Mouse (Mus musculus): ENCODE results near the gene Bhlha15.

The Bhlha15 gene

DNA sequence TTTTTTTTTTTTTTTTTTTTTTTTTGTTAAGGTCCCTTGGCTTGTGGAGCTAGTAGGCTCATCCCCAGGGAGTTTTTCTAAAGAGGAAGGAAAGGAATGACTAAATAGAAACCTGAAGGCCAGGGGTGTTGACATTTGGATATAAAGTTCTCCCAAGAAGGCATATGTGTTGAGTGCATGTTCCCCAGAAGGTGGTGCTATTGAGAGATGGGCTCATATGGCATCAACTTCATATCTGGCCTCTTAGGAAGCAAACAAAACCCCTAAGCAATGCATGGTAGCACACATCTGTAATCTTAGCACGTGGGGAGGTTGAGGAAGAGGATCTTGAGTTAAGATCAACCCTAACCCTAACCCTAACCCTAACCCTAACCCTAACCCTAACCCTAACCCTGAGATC lies 41.3 kb downstream of the Bhlha15 start:
- no peak for DNase-seq (ENCODE audit: extremely low spot score)

DNA sequence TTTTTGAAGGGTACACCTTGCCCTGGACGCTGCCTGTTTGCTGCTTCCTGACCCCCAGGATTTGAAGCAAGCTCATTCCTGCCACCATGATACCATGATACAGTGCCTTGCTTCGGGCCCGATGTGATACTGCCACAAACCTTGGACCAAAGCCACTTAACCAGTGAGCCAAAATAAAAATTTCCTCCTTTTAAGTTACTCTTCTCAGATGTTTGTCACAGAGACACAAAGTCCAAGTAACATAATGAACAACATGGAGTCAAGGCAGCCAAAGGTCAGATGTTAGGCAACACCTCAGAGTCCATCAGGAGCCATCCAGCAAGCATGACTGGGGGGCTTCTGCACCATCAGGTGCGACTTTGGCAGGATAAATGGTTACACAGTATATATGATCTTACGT lies 42.4 kb downstream of the Bhlha15 start:
- no peak for DNase-seq (ENCODE audit: extremely low spot score)

DNA sequence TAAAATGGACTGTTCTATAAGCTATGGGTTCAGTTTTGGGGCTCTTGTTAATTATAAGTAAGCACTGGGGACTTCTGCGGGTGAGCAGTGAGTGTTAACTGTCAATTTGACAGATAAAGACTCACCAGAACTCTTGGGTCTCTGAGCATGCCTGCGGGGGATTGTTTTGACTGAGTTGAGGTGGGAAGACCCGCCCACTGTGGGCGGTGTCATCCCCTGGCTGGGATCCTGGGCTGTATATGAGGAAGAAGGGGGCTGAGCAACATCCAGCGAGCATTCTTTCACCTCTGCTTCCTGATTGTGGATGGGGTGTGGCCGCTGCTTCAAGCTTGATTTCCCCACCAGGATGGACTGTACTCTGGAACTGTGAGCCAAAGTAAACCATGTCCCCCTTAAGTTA lies 44.1 kb downstream of the Bhlha15 start:
- no peak for DNase-seq (ENCODE audit: extremely low spot score)

DNA sequence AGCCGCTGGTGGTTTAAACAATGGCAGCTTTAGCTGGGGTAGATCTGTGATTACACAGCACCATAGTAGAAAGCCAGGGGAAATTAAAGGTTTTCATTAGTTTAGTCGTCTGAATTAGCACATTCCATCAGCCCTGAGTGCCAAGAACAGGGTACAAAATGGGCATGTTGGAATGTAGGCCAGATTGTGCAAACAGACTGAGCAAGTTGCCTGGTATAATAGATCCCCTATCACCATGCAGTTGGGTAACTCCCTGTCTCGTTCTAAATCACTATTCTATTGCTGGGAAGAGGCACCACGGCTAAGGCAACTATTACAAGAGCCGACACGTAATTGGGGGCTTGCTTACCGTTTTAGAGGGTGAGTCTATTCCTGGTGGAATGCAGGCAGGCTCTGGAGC lies 44.6 kb downstream of the Bhlha15 start:
- no peak for DNase-seq (ENCODE audit: extremely low spot score)

DNA sequence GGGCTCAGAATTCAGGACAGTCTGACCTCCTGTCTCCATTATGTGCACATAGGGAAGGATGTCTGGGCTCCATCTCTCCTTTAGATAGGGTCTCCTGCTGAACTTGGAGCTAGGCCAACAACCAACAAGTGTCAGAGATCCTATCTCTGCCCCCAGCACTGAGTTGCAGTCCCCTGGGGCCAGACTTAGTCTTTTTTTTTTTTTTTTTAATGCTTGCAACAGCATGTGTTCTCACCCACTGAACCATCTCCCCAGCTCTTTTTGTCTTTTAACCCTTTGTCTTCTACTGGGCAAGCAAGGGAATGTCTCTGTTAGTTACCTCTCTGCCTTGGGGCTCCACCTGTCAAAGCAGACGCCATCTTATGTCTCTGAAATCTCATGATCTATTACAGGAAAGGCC lies 48.9 kb downstream of the Bhlha15 start:
- DNase-seq (ENCODE audit: extremely low spot score): no peak
